Mouse (Mus musculus) embryonic facial prominence, embryonic 12.5 days (tissue): ENCODE data around the gene Glrp1. TPM values are rescaled to one million over a fixed set of nuclear protein-coding genes. Genes with fewer than 3 reads are reported as not detected.

Experiments used
- ATAC-seq: fragments of 200-750 bp; cut with Nextera tagmentation; 2 replicates; pipeline ENCODE4 v1.8.0; 2017; ENCODE audit not compliant: insufficient number of reproducible peaks, insufficient read depth, low FRiP score, low TSS enrichment
- H3K27ac ChIP-seq: fragments of 300-500 bp; sonication (generic); 2 replicates; pipeline ENCODE4 v1.5.1; 2016; ENCODE audit warnings: mild to moderate bottlenecking
- H3K27me3 ChIP-seq: fragments of 300-500 bp; sonication (generic); 2 replicates; pipeline ENCODE4 v1.6.1; 2016; ENCODE audit warnings: mild to moderate bottlenecking, moderate library complexity
- H3K36me3 ChIP-seq: fragments of 300-500 bp; sonication (generic); 2 replicates; pipeline ENCODE4 v1.6.1; 2016; ENCODE audit warnings: mild to moderate bottlenecking
- H3K4me1 ChIP-seq: fragments of 300-500 bp; sonication (generic); 2 replicates; pipeline ENCODE4 v1.6.1; 2016
- H3K4me2 ChIP-seq: fragments of 300-500 bp; sonication (generic); replicated peaks from 2 replicates; pipeline ENCODE4 v1.6.1; 2016; ENCODE audit warnings: mild to moderate bottlenecking, moderate library complexity
- H3K4me3 ChIP-seq: fragments of 300-500 bp; sonication (generic); 2 replicates; pipeline ENCODE4 v1.5.1; 2016; ENCODE audit warnings: mild to moderate bottlenecking
- H3K9ac ChIP-seq: fragments of 300-500 bp; sonication (generic); 2 replicates; pipeline ENCODE4 v1.6.1; 2016; ENCODE audit warnings: mild to moderate bottlenecking, moderate library complexity
- H3K9me3 ChIP-seq: fragments of 300-500 bp; sonication (generic); 2 replicates; pipeline ENCODE4 v1.6.1; 2016; ENCODE audit warnings: mild to moderate bottlenecking, moderate library complexity
- WGBS: fragments of 180-500 bp; shearing (Covaris S2); methylation state at CpG from one replicate; pipeline ENCODE4 v1.1.7; 2016; 5-methylcytosine and 5-hydroxymethylcytosine counted together
- polyA plus RNA-seq: library from polyadenylated mRNA; unstranded; fragments of >200 nt; fragmentation: Nextera tagmentation; extraction: Ambion mirVana; gene quantifications from 2 replicates; pipeline ENCODE4 v1.2.1, GENCODE M21; 2016

Gene Glrp1
- polyA plus RNA-seq, 1 experiment from 2014 or later = not detected

GRCm38 (mm10) chr1:88474598-88474997, 35.3 kb downstream of the Glrp1 start:
- Histone ChIP-seq H3K9me3 (no peaks in the 10 kb centered on the region), H3K4me1 (peaks cover 12% of the 10 kb centered on the region), H3K4me3 (no peak overlapping the region), H3K36me3 (no peaks in the 10 kb centered on the region), H3K4me2 (no peak overlapping the region), H3K27ac (no peak overlapping the region), H3K27me3 (no peaks in the 10 kb centered on the region), H3K9ac (no peak overlapping the region)
- WGBS = 21% methylated on average over 7 of the region's 7 CpGs
- no peak for ATAC-seq

- WGBS = 64% methylated on average over 2 of the region's 2 CpGs
- no peak for ATAC-seq
- no peak overlapping the region for H3K9ac ChIP-seq
- H3K9me3 ChIP-seq = no peaks in the 10 kb centered on the region
- no peak overlapping the region for H3K27ac ChIP-seq
- no peak overlapping the region for H3K4me3 ChIP-seq
- no peaks in the 10 kb centered on the region for H3K27me3 ChIP-seq
- H3K4me1 ChIP-seq = peaks cover 12% of the 10 kb centered on the region
- no peak overlapping the region for H3K4me2 ChIP-seq
- no peaks in the 10 kb centered on the region for H3K36me3 ChIP-seq
Observed at GRCm38 (mm10) chr1:88473899-88474298, 36.0 kb downstream of the Glrp1 start.

- no peaks in the 10 kb centered on the region for H3K36me3 ChIP-seq
- H3K9me3 ChIP-seq = no peaks in the 10 kb centered on the region
- H3K4me2 ChIP-seq = no peak overlapping the region
- no peak for ATAC-seq
- no peaks in the 10 kb centered on the region for H3K27me3 ChIP-seq
- 41% methylated on average over 6 of the region's 6 CpGs for WGBS
- H3K4me3 ChIP-seq = no peak overlapping the region
- H3K9ac ChIP-seq = no peak overlapping the region
- H3K27ac ChIP-seq = no peak overlapping the region
- peaks cover 12% of the 10 kb centered on the region for H3K4me1 ChIP-seq
Observed at GRCm38 (mm10) chr1:88472258-88472657, 37.6 kb downstream of the Glrp1 start.

- Histone ChIP-seq H3K9ac (no peak overlapping the region), H3K4me1 (peaks cover 4% of the 10 kb centered on the region; the same call in 1 of the 2 replicates), H3K4me2 (no peak overlapping the region), H3K27me3 (no peaks in the 10 kb centered on the region), H3K36me3 (no peaks in the 10 kb centered on the region), H3K9me3 (no peaks in the 10 kb centered on the region), H3K27ac (no peak overlapping the region), H3K4me3 (no peak overlapping the region)
- WGBS = 97% methylated on average over 4 of the region's 4 CpGs
- ATAC-seq = no peak
Observed at GRCm38 (mm10) chr1:88469746-88470145, 40.1 kb downstream of the Glrp1 start.

GRCm38 (mm10) chr1:88468335-88468734, 41.5 kb downstream of the Glrp1 start:
- H3K9ac ChIP-seq = no peak overlapping the region
- 0 out of 2 replicates have a peak, but pooled peaks cover 1% of the 10 kb centered on the region for H3K4me1 ChIP-seq
- 95% methylated on average over 2 of the region's 2 CpGs for WGBS
- no peaks in the 10 kb centered on the region for H3K9me3 ChIP-seq
- no peak overlapping the region for H3K4me2 ChIP-seq
- H3K4me3 ChIP-seq = no peak overlapping the region
- H3K27me3 ChIP-seq = no peaks in the 10 kb centered on the region
- H3K27ac ChIP-seq = no peak overlapping the region
- ATAC-seq = no peak
- no peaks in the 10 kb centered on the region for H3K36me3 ChIP-seq

GRCm38 (mm10) chr1:88467866-88468265, 42.0 kb downstream of the Glrp1 start:
- peaks cover 4% of the 10 kb centered on the region; the same call in 1 of the 2 replicates for H3K4me1 ChIP-seq
- H3K4me2 ChIP-seq = no peak overlapping the region
- WGBS = 75% methylated on average over 5 of the region's 5 CpGs

GRCm38 (mm10) chr1:88466325-88467064, 43.4 kb downstream of the Glrp1 start:
- H3K4me1 ChIP-seq = peaks cover 10% of the 10 kb centered on the region
- ATAC-seq = no peak
- no peak overlapping the region for H3K27ac ChIP-seq
- H3K27me3 ChIP-seq = no peaks in the 10 kb centered on the region
- H3K36me3 ChIP-seq = no peaks in the 10 kb centered on the region
- 72% methylated on average over 8 of the region's 8 CpGs for WGBS
- H3K4me2 ChIP-seq = no peak overlapping the region
- H3K9ac ChIP-seq = no peak overlapping the region
- H3K4me3 ChIP-seq = no peak overlapping the region
- no peaks in the 10 kb centered on the region for H3K9me3 ChIP-seq

More at GRCm38 (mm10) chr1:88467866-88468265, 42.0 kb downstream of the Glrp1 start:
- H3K9me3 ChIP-seq = no peaks in the 10 kb centered on the region
- H3K27me3 ChIP-seq = no peaks in the 10 kb centered on the region
- no peak overlapping the region for H3K9ac ChIP-seq
- no peak for ATAC-seq
- H3K27ac ChIP-seq = no peak overlapping the region
- H3K36me3 ChIP-seq = no peaks in the 10 kb centered on the region
- no peak overlapping the region for H3K4me3 ChIP-seq

GRCm38 (mm10) chr1:88465722-88466121, 44.1 kb downstream of the Glrp1 start:
- ATAC-seq = no peak
- H3K9me3 ChIP-seq = no peaks in the 10 kb centered on the region
- no peak overlapping the region for H3K9ac ChIP-seq
- peaks cover 10% of the 10 kb centered on the region for H3K4me1 ChIP-seq
- no peaks in the 10 kb centered on the region for H3K36me3 ChIP-seq
- no peak overlapping the region for H3K4me3 ChIP-seq
- no peak overlapping the region for H3K27ac ChIP-seq
- 77% methylated on average over 4 of the region's 4 CpGs for WGBS
- H3K27me3 ChIP-seq = no peaks in the 10 kb centered on the region
- no peak overlapping the region for H3K4me2 ChIP-seq

- WGBS = 64% methylated on average over 6 of the region's 6 CpGs
- H3K27me3 ChIP-seq = no peaks in the 10 kb centered on the region
- H3K4me3 ChIP-seq = no peak overlapping the region
- H3K27ac ChIP-seq = no peak overlapping the region
- H3K4me2 ChIP-seq = no peak overlapping the region
- no peaks in the 10 kb centered on the region for H3K36me3 ChIP-seq
- no peak overlapping the region for H3K9ac ChIP-seq
- H3K9me3 ChIP-seq = no peaks in the 10 kb centered on the region
- peaks cover 10% of the 10 kb centered on the region for H3K4me1 ChIP-seq
- no peak for ATAC-seq
Observed at GRCm38 (mm10) chr1:88464109-88464905, 45.6 kb downstream of the Glrp1 start.

- ATAC-seq = no peak
- H3K27me3 ChIP-seq = no peaks in the 10 kb centered on the region
- no peak overlapping the region for H3K9ac ChIP-seq
- 93% methylated on average over 3 of the region's 3 CpGs for WGBS
- H3K9me3 ChIP-seq = no peaks in the 10 kb centered on the region
- no peak overlapping the region for H3K4me2 ChIP-seq
- H3K36me3 ChIP-seq = no peaks in the 10 kb centered on the region
- H3K27ac ChIP-seq = no peak overlapping the region
- peaks cover 10% of the 10 kb centered on the region for H3K4me1 ChIP-seq
- H3K4me3 ChIP-seq = no peak overlapping the region
Observed at GRCm38 (mm10) chr1:88463241-88463640, 46.6 kb downstream of the Glrp1 start.

GRCm38 (mm10) chr1:88462484-88462883, 47.4 kb downstream of the Glrp1 start:
- Histone ChIP-seq H3K9me3 (no peaks in the 10 kb centered on the region), H3K27me3 (no peaks in the 10 kb centered on the region), H3K27ac (no peak overlapping the region), H3K9ac (no peak overlapping the region), H3K4me1 (peaks cover 10% of the 10 kb centered on the region), H3K4me2 (no peak overlapping the region), H3K4me3 (no peak overlapping the region), H3K36me3 (no peaks in the 10 kb centered on the region)
- WGBS = 39% methylated on average over 6 of the region's 6 CpGs
- no peak for ATAC-seq

- WGBS = 41% methylated on average over 1 of the region's 1 CpGs
- Histone ChIP-seq H3K4me3 (no peak overlapping the region), H3K9ac (no peak overlapping the region), H3K36me3 (no peaks in the 10 kb centered on the region), H3K4me1 (peaks cover 10% of the 10 kb centered on the region), H3K4me2 (no peak overlapping the region), H3K27ac (no peak overlapping the region), H3K9me3 (no peaks in the 10 kb centered on the region), H3K27me3 (no peaks in the 10 kb centered on the region)
- ATAC-seq = no peak
Observed at GRCm38 (mm10) chr1:88461096-88461495, 48.8 kb downstream of the Glrp1 start.
